Mouse (Mus musculus): Measurements from ENCODE around the gene 0610037L13Rik. TPM values are rescaled to one million over a fixed set of nuclear protein-coding genes. Genes with fewer than 3 reads are reported as not detected.

Gene 0610037L13Rik
- 10 to 100 TPM; 34.4 to 44.4 TPM for total RNA-seq (2021)
- long read RNA-seq, experiment 1, transcript 0610037L13Rik-207 (7 exons, 1,551 nt) = minor isoform, 16 of 62 reads
- long read RNA-seq, experiment 1, transcript 0610037L13Rik-212 (8 exons, 2,997 nt) = major isoform, 31 of 62 reads
- long read RNA-seq, experiment 1, partial matches to known transcripts = 3 of 62 reads
- long read RNA-seq, experiment 1, other reads (novel, unspliced or antisense) = 12 of 62 reads
- long read RNA-seq, experiment 2, transcript 0610037L13Rik-207 (7 exons, 1,551 nt) = minor isoform, 22 of 80 reads
- long read RNA-seq, experiment 2, transcript 0610037L13Rik-212 (8 exons, 2,997 nt) = major isoform, 34 of 80 reads
- long read RNA-seq, experiment 2, partial matches to known transcripts = 1 of 80 reads
- long read RNA-seq, experiment 2, other reads (novel, unspliced or antisense) = 22 of 80 reads

GRCm38 (mm10) chr4:107889731-107890432, at the start of gene 0610037L13Rik:
Gene 0610037L13Rik, plus strand, starts transcription at chr4:107889813.
- intact Hi-C loops (cut with DNase I) = loop anchor here (2.0 to 5.0 kb wide), 2 partner anchors 31 to 517 kb away; partner anchors contain the start of gene Gpx7
- DNase-seq = peak; percentile 87 to 89

- intact Hi-C loops (cut with DNase I) = no loop called here
- no peak for DNase-seq
Observed at GRCm38 (mm10) chr4:107843687-107844086, 45.9 kb upstream of the 0610037L13Rik start.

- peak; percentile 66 to 67 for DNase-seq
- intact Hi-C loops (cut with DNase I) = loop anchor here (1.0 kb wide), 1 partner anchor 107 kb away; no protein-coding TSS in a partner anchor
Observed at GRCm38 (mm10) chr4:107844971-107845370, 44.6 kb upstream of the 0610037L13Rik start.

- intact Hi-C loops (cut with DNase I) = no loop called here
- DNase-seq = no peak
Observed at GRCm38 (mm10) chr4:107846795-107847194, 42.8 kb upstream of the 0610037L13Rik start.

- no peak for DNase-seq
- intact Hi-C loops (cut with DNase I) = no loop called here
Observed at GRCm38 (mm10) chr4:107848546-107848945, 41.1 kb upstream of the 0610037L13Rik start.

- intact Hi-C loops (cut with DNase I) = no loop called here
- DNase-seq = no peak
Observed at GRCm38 (mm10) chr4:107849621-107850020, 40.0 kb upstream of the 0610037L13Rik start.

- intact Hi-C loops (cut with DNase I) = no loop called here
- DNase-seq = no peak
Observed at GRCm38 (mm10) chr4:107850091-107850490, 39.5 kb upstream of the 0610037L13Rik start.

GRCm38 (mm10) chr4:107853333-107853732, 36.3 kb upstream of the 0610037L13Rik start:
- DNase-seq = no peak
- intact Hi-C loops (cut with DNase I) = no loop called here

- no peak for DNase-seq
- intact Hi-C loops (cut with DNase I) = no loop called here
Observed at GRCm38 (mm10) chr4:107853836-107854235, 35.8 kb upstream of the 0610037L13Rik start.

- DNase-seq = no peak
- intact Hi-C loops (cut with DNase I) = no loop called here
Observed at GRCm38 (mm10) chr4:107856958-107857686, 32.5 kb upstream of the 0610037L13Rik start.

- no peak for DNase-seq
- intact Hi-C loops (cut with DNase I) = no loop called here
Observed at GRCm38 (mm10) chr4:107858995-107859394, 30.6 kb upstream of the 0610037L13Rik start.

GRCm38 (mm10) chr4:107864866-107865265, 24.7 kb upstream of the 0610037L13Rik start:
- DNase-seq = no peak
- intact Hi-C loops (cut with DNase I) = no loop called here

GRCm38 (mm10) chr4:107879254-107880050, 10.2 kb upstream of the 0610037L13Rik start, which contains the start of gene Magoh:
Gene Magoh, plus strand, starts transcription at chr4:107879755.
- intact Hi-C loops (cut with DNase I) = no loop called here
- DNase-seq = peak; percentile 93 to 95

GRCm38 (mm10) chr4:107881631-107882030, 8.0 kb upstream of the 0610037L13Rik start:
- no peak for DNase-seq
- intact Hi-C loops (cut with DNase I) = no loop called here

GRCm38 (mm10) chr4:107886371-107886770, 3.2 kb upstream of the 0610037L13Rik start:
- no peak for DNase-seq
- intact Hi-C loops (cut with DNase I) = loop anchor here (5.0 kb wide), 1 partner anchor 521 kb away; the partner anchor contains the start of gene Gpx7

- DNase-seq = no peak
- intact Hi-C loops (cut with DNase I) = loop anchor here (5.0 kb wide), 1 partner anchor 518 kb away; the partner anchor contains the start of gene Gpx7
Observed at GRCm38 (mm10) chr4:107889385-107889730, 255 bp upstream of the 0610037L13Rik start.

GRCm38 (mm10) chr4:107892663-107893062, 3.0 kb downstream of the 0610037L13Rik start:
- intact Hi-C loops (cut with DNase I) = no loop called here
- DNase-seq = no peak

GRCm38 (mm10) chr4:107899211-107899927, 9.8 kb downstream of the 0610037L13Rik start:
- DNase-seq = no peak
- intact Hi-C loops (cut with DNase I) = no loop called here

GRCm38 (mm10) chr4:107900206-107900605, 10.6 kb downstream of the 0610037L13Rik start:
- no peak for DNase-seq
- intact Hi-C loops (cut with DNase I) = no loop called here
